Mouse (Mus musculus): ENCODE measurements at regions not wholly inside any gene's neighbourhood (a gene's known extent, or its start where the extent isn't known, plus 50 kb on each side); places are given as distances from the start of the nearest gene placed in this dataset.

DNA sequence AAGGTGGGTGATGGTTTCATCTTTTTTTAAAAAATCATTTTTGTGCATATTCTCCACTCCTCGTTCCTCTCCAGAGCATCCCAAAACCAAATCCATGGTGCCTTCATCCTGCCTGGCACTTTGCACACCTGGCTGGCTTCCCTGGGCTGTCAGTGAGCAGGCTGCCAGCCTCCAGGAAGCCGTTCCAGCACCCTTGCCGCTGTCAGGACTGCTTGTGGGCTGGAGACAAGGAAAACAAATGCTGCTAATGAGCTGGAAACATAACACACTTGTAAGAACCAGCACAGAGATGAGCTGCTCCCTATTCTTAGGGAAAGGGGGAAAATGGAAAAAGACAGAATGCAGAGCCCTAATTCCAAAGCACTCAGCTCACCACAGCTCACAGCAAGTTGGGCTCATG is 383.5 kb upstream of the Gria1 start:
- Histone ChIP-seq H3K27ac (ENCODE audit: low read length) (no peak overlapping the region), H3K9me3 (ENCODE audit: control insufficient read depth, low read depth, low read length) (no peaks in the 10 kb centered on the region), H3K9ac (replicated peaks; ENCODE audit: low read depth, low read length) (no peak overlapping the region), H3K4me3 (ENCODE audit: low read depth, low read length) (no peak overlapping the region), H3K4me2 (replicated peaks; ENCODE audit: low read depth, low read length) (no peak overlapping the region), H3K36me3 (ENCODE audit: control insufficient read depth, insufficient read depth, low read length) (no peaks in the 10 kb centered on the region), H3K27me3 (ENCODE audit: control insufficient read depth, insufficient read depth, low read length) (no peaks in the 10 kb centered on the region), H3K4me1 (ENCODE audit: control insufficient read depth, insufficient read depth, low read length) (no peaks in the 10 kb centered on the region)
- ATAC-seq (ENCODE audit: insufficient number of reproducible peaks, insufficient read depth, low FRiP score, low read depth) = no peak
- 54% methylated on average over 3 of the region's 3 CpGs for WGBS

- no peaks in the 10 kb centered on the region for H3K27me3 ChIP-seq (ENCODE audit: control insufficient read depth, insufficient read depth, low read length)
- no peak overlapping the region for H3K27ac ChIP-seq (ENCODE audit: low read length)
- no peaks in the 10 kb centered on the region for H3K9me3 ChIP-seq (ENCODE audit: control insufficient read depth, low read depth, low read length)
- ATAC-seq (ENCODE audit: insufficient number of reproducible peaks, insufficient read depth, low FRiP score, low read depth) = no peak
- no peak overlapping the region for H3K9ac ChIP-seq (replicated peaks; ENCODE audit: low read depth, low read length)
- 76% methylated on average over 2 of the region's 2 CpGs for WGBS
- H3K4me2 ChIP-seq (replicated peaks; ENCODE audit: low read depth, low read length) = no peak overlapping the region
- H3K36me3 ChIP-seq (ENCODE audit: control insufficient read depth, insufficient read depth, low read length) = no peaks in the 10 kb centered on the region
- no peak overlapping the region for H3K4me3 ChIP-seq (ENCODE audit: low read depth, low read length)
- no peaks in the 10 kb centered on the region for H3K4me1 ChIP-seq (ENCODE audit: control insufficient read depth, insufficient read depth, low read length)
Observed at GRCm38 (mm10) chr11:56633445-56633844, 377.7 kb upstream of the Gria1 start.

- Histone ChIP-seq H3K4me1 (ENCODE audit: control insufficient read depth, insufficient read depth, low read length) (no peaks in the 10 kb centered on the region), H3K4me2 (replicated peaks; ENCODE audit: low read depth, low read length) (no peak overlapping the region), H3K9me3 (ENCODE audit: control insufficient read depth, low read depth, low read length) (no peaks in the 10 kb centered on the region), H3K27ac (ENCODE audit: low read length) (no peak overlapping the region), H3K9ac (replicated peaks; ENCODE audit: low read depth, low read length) (no peak overlapping the region), H3K4me3 (ENCODE audit: low read depth, low read length) (no peak overlapping the region), H3K27me3 (ENCODE audit: control insufficient read depth, insufficient read depth, low read length) (no peaks in the 10 kb centered on the region), H3K36me3 (ENCODE audit: control insufficient read depth, insufficient read depth, low read length) (no peaks in the 10 kb centered on the region)
- ATAC-seq (ENCODE audit: insufficient number of reproducible peaks, insufficient read depth, low FRiP score, low read depth) = no peak
- WGBS = 61% methylated on average over 8 of the region's 8 CpGs
Observed at GRCm38 (mm10) chr11:56636606-56637226, 374.5 kb upstream of the Gria1 start.

DNA sequence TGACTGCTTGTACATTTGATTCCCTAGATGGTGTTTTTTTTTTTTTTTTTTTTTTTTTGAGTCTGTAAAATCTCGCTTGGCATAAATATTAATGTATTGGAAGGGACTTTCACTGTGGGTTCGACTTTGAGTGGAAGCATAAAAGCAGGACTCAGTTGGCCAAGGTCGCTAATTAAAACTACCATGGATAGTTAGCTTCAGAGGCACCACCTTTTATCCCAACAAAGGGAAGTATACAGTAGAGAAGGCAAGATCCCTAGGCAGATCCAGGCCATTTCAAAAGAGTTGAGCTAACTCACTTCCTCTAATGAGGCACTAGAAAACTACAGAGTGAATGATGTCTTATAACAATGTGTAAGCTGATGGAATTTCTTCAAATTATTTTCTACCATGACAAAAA is 369.5 kb upstream of the Gria1 start:
- Histone ChIP-seq H3K9me3 (ENCODE audit: control insufficient read depth, low read depth, low read length) (no peaks in the 10 kb centered on the region), H3K9ac (replicated peaks; ENCODE audit: low read depth, low read length) (no peak overlapping the region), H3K36me3 (ENCODE audit: control insufficient read depth, insufficient read depth, low read length) (no peaks in the 10 kb centered on the region), H3K27ac (ENCODE audit: low read length) (no peak overlapping the region), H3K27me3 (ENCODE audit: control insufficient read depth, insufficient read depth, low read length) (no peaks in the 10 kb centered on the region), H3K4me1 (ENCODE audit: control insufficient read depth, insufficient read depth, low read length) (no peaks in the 10 kb centered on the region), H3K4me3 (ENCODE audit: low read depth, low read length) (no peak overlapping the region), H3K4me2 (replicated peaks; ENCODE audit: low read depth, low read length) (no peak overlapping the region)
- no peak for ATAC-seq (ENCODE audit: insufficient number of reproducible peaks, insufficient read depth, low FRiP score, low read depth)
- WGBS = 91% methylated on average over 3 of the region's 3 CpGs

Measured in stomach, embryonic 14.5 days (tissue).